Mouse (Mus musculus): Measurements from ENCODE around the gene Tmem231.

Tmem231 gene

DNA sequence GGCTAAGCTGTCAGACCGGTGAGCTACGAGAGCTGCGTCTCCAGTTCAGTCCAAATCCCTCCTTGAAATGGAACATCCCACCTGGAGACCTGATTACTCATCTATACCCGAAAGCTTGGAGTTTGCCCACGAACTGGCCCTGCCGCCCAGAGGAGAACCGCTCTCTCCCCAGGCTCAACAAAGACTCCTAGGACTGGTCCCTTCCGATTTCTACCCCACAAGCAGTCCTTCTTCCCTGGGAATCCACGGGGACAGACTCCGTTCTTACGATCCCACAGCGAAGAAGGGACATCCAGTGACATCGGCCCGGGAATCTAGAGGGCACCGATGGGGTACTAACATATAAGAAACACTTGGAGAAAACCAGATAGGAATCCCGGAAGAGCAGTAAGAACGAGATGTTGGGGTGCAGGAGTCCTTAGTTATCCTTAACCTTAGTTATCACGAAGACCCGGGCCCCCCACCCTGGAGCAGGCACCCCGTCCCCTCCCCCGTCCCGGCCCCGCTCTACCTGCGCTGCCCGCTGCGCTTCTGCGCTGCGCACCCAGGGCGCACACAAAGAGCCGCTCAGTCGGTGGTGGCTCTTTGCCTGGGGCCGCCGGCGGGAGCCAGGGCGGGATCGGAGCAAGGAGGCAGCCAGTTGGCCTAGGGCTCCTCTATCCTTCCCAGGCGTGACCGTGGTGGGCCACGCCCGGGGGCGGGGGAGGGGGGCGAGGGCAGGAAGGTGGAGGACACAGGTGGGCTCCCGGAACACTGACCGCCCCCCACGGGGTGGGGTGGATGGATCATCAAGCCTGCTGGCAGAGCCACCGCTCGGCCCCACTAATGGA, 23.8 kb downstream of the Tmem231 start, which contains the start of gene Chst5:
TSS of gene Chst5 (minus strand) at position 827 of the 830 bp plus-strand sequence.
- DNase-seq (ENCODE audit: low read depth, low spot score), result no peak

DNA sequence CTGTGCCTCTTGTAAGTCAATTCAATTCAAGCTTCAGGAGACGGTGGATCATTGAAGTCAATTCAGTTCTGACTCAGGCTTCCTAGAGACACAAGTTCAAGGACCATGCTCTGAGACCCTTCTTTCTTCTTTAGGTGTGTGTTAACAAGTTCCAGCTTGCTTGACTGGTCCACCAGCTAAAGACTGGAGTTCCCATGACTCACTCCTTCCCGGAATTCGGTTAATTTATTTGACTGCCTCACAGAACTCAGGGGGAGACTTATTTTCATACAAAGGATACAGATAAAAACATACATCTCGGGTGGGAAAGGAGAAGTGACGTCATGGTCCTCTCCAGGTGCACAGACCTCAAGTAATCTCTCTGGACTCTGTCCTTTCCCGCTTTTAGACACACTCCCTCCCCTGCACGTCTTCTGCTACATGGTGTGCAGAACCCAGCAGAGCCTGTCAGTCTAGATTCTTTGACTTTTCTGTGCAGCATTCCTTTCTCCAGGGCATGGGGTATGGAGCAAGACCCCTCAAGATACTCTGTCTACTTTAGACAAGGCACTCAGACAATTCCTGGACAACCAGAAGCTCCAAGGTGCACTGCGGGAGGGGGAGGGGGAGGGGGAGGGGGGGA, 28.1 kb downstream of the Tmem231 start:
- no peak for DNase-seq (ENCODE audit: low read depth, low spot score)

DNA sequence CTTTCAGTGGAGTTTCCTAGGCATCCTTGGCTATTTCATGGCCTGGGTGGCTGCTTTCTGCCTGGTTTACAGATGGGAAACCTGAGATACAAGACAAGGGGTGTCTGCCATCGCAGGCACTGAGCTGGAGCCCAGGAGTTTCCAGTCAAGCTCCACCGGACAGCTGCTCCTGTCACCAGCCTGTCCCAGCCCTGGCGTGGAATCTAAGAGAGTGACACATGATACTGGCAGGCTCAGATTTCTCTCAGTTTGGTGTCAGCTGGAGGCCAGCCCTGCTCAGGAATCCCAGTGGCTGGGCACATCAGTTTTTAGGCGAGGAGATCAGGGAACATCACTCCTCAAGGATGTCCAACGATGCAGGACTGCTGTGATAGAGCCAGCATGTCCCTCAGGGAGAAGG, 31.6 kb downstream of the Tmem231 start:
- DNase-seq (ENCODE audit: low read depth, low spot score), result no peak

DNA sequence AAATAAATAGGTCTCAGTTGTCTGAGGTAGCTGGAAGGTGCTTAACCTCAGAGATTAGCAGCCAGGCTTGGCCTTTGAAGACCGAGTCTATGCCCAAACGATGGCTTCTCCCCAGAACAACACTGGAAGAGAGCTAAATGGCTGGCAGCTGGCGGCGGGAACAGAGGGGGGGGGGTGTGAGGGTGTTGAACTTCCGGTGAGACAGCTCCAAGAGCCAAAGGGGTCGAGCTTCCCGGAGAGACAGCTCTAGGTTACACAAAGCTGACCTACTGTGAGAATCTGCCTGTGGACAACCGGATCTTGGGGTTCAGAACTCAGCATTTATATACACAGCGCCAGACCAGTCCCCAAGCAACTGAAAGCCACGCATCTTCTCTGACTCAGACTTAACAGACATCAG, 35.1 kb downstream of the Tmem231 start:
- DNase-seq (ENCODE audit: low read depth, low spot score), result no peak

DNA sequence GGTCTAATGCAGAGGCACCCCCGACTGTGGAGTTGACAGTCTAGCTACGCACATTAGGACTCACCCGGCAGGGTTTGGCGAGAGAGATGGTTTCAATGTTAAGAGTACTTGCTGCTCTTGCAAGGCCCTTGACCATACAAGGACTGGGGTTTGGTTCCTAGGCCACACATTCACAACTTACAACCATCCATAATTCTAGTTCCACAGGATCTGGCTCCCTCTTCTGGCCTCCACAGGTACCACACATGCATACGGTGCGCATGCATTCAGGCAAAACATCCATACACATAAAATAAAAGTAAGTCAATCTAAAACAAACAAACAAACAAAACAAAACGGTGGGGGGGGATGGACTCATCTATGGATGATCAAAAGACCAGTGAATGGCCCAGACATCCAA, 38.7 kb downstream of the Tmem231 start:
- no peak for DNase-seq (ENCODE audit: low read depth, low spot score)

DNA sequence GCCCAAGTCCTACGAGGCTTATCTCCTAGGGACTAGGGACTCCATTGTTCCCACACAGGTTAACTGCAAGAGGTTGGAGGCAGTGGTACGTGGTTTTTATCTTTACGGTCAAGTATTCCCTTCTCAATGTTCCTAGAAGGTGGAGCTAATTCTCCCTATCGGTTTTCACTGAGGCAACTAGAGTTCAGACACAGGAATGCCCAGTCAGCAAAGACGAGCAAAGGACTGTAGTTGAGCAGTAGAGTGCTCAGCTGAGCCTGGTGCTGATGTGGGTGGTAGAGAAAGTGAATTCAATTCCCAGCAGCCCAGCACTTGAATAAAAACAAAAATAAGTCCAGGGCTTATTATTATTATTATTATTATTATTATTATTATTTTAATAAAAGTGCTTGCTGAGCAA, 41.1 kb downstream of the Tmem231 start:
- no peak for DNase-seq (ENCODE audit: low read depth, low spot score)

DNA sequence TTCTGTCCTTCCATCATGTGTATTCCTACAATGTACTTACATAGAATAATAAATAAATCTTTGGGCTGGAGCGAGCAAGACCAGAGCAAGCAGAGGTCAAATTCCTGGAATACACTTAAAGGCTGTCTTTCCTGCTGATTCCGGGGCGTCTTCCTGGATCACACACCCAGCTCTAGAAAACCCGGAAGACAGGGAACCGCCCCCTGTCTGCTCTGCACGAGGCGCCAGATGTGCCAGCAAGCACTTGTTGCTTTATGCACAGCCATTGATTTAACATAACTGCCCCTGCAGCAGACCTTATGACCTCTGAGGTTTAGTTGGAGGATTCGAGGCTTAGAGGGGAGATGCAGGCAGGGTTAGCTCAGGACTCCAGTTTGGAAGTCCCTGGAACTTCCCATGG, 41.7 kb downstream of the Tmem231 start:
- no peak for DNase-seq (ENCODE audit: low read depth, low spot score)

DNA sequence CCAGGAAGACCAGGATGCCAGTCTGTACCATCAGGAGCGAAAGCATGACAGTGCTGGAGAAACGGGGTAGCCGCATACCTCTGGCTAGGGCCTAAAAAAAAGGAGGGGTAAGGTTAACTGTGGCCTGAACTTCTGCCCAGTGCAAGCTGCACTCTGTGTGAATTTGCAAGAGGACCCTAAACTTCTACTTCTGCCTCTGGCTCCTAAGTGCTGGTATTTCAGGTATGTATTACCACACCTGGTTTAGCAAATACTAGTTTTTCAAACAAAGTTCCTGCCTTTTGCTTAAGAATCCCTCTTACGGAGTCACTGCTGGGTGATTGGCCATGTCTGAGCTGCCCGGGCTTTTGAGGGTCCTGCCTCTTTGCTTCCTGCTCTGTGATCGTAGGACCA, 42.8 kb downstream of the Tmem231 start:
- DNase-seq (ENCODE audit: low read depth, low spot score), result no peak

DNA sequence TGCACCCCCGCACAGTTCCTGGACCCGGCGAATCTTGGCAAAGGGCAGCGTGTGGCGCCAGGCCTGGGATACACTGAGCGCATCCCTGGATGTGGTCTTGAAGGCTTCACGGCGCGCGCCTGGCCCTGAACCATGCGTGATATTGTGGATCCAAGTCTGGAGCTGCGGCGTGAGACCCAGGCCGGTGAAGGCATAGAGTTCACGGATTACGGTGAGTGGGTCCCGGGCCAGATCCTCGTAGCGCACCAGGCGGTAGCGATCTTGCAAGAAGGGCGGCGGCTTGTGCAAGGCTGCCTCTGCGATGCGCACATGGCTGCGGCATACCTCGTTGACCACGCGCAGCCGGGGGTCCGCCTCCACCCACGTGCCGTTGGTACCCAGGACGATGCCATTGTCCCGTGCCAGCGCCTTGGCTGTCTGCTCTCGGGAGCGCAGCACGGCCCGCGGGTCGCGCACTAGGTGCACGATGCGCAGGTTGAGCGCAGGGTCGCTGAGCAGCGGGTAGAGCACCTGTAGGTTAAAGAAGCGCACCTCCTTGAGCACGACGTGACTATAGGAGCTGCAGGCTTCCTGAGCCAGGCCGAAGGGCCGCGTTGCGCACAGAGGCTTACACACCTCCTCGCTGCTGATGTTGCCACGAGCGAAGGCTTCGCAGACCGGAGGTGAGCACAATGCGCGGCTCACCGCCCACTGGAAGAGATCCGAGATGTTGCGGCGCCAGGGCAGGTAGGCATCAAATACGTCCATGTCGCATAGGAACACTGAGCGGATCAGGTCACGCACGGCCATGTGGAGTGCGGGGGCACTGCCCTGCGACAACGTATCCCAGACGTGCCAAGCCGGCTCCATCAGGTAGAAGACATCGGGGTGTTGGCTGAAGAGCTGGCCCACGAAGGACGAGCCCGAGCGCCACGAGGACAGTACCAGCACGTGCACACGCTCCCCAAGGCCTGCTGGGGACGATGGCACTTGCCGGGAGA, 43.5 kb downstream of the Tmem231 start:
- DNase-seq (ENCODE audit: low read depth, low spot score), result no peak

DNA sequence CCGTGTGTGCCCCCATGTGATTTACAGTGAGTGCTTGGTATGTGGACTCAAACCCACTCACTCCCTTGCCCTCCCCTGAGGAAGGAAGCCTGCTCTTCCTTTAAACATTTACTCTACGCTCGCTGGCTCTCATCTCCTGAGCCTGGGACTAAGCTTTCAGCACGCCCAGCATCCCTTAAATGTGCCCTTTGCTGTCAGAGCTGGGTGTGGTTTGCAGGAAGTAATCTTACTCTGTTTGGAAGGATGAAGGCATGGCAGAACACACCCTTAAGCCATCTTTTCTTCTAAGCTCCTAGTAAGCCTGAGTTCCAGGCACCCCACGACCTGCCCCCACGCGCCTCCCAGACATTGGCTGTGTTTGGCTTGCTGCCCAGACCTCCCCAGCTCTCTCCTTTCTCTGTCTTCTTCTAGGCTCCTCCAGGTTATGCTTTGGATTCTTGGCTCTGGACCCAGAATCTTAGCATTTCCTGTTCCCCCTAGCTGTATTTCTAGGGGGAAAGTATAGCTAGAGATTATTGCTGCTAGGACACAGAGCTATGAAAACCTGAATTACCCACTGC, 45.5 kb downstream of the Tmem231 start:
- no peak for DNase-seq (ENCODE audit: low read depth, low spot score)

DNA sequence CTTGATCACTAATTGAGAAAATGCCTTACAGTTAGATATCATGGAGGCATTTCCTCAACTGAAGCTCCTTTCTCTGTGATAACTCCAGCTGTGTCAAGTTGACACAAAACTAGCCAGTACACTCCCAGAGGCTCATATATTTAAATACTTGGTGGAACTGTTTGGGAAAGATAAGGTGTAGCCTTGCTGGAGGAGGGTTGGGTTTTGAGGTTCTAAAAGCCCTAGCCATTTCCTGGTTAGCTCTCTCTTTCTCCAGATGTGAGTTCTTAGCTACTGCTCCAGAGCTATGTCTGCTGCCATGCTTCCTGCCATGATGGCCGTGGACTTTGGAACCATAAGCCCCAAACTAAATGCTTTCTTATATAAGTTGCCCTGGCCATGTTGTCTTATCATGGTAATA, 46.2 kb downstream of the Tmem231 start:
- no peak for DNase-seq (ENCODE audit: low read depth, low spot score)

DNA sequence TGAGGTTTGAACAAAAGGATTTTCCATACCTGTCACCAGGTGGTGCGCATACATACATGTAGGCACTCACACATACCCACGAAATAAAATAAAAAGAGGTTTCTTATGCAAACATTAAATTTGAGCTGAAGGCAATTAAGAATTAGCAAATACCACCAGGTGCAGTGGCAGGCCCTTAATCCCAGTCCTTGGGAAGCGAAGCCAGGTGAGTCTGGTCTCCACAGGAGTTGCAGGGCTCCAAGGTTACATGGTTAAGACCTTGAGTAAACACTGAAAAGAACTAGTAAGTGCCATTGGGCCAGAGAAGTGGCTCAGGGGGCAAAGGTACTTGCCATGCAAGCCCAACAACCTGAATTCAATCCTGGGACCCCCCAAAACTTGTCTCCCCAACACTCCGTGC, 50.1 kb downstream of the Tmem231 start:
- no peak for DNase-seq (ENCODE audit: low read depth, low spot score)

DNA sequence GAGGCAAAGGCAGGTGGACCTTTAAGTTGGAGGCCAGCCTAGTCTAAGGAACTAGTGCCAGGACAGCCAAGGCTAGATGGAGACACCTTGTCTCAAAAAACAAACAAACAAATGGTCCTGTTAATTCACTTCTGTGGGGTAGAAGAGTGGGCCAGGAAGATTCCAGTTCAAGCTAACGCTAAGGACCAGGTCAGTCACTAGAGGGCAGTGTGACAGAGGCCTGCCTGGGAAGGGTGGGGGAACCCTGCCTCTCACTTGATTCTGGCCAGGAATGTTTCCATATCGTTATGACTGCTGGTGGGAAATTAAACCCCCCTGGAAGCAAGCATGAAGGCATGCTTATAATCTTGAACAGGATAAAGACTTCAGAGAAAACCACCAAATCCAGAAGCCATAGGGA, 52.1 kb downstream of the Tmem231 start:
- DNase-seq (ENCODE audit: low read depth, low spot score), result peak; percentile 44

DNA sequence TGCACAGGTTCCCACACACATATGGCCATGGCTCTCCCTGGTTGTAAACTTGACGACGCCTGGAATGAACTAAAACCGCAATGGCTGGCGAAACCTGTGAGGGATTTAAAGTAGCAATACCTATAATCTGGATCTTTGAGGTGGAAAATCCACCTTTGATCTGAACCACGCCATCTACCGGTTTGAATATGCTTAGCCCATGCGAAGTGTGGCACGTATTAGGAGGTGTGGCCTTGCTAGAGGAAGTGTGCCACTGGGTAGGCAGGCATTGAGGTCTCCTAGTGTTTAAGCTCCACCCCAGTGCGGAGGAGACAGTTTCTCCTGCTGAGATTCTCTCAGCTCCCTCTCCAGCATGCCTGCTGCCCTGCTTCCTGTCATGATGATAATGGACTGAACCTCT, 56.0 kb downstream of the Tmem231 start:
- no peak for DNase-seq (ENCODE audit: low read depth, low spot score)

DNA sequence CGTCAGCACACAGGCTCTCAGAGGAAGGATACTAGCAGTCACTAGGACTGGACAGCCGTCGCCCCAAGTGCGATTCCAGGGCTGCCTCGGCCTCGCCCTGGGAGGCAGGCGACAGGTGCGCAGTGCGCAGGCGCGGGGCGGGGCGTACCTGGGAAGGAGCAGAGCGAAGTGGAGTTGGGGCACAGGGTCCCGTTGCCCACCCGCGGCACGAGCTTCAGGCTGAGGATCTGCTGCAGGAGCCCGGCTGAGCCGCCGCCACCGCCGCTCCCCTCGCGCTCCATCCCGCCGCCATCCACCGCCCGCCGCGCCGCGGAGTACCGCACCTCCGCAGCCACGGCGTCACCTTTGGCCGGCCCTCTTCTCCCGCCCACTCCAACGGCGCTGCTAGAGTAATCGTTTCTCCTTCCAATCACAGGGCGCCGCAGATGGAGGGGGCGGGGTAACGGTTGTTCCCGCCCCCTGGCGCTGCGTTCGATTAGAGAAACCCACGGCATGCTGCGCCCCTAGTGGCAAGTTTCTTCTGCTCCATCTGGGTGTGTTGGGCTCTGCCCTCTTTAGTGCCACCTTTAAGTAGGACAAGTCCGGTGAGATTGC, 57.2 kb downstream of the Tmem231 start, which contains the start of gene Tmem170:
TSS of gene Tmem170 (minus strand) at position 396 of the 594 bp plus-strand sequence.
- DNase-seq (ENCODE audit: low read depth, low spot score), result peak; percentile 99

DNA sequence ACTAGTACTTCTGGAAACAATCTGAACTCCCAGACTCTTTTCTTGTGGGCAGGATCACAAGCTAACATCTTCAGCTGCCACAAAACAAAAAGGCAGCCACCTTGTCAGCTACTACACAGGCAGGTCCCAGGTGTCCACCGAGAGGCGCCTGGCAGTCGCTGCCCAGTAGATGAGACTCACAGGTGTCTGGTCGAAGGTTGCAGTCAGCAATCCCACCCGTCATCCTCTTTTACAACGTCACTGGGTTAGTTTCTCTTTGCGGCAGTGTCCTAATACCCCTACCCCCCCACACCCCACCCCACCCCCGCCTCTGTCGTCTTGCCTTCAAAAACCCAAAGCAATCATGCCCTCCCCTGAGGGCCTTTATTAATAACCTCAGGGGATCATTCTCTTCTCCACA, 57.9 kb downstream of the Tmem231 start:
- DNase-seq (ENCODE audit: low read depth, low spot score), result no peak

DNA sequence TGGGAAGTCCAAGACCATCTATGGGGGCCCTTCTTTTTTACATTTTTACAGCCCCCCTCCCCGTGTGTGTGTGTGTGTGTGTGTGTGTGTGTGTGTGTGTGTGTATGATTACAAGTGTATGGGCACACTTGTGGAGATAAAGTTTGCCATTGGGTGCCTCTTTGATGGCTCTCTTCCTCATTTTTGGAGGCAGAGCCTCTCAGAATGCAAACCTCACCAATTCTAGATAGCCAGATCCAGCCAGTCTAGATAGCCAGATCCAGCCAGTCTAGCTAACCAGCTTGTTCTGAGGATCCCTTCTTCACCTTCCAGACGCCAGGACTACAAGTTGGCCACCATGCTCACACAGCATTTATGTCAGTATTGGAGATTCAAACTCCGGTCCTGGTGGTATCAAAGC, 62.4 kb downstream of the Tmem231 start:
- DNase-seq (ENCODE audit: low read depth, low spot score), result no peak

DNA sequence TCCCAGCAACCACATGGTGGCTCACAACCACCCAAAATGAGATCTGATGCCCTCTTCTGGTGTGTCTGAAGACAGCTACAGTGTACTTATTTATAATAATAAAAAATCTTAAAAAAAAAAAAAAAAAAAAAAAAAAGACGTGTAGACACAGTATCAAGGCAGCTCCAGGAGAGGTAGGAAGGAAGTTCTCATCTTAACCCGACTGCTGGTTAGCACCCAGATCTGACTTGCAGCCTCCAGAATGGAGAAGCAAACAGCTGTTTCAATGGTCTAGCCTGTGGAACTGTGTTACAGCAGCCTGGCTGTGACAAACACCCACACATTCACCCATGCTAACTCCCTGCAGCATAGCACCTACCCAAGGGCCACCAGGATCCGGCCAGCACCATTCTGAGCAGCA, 63.3 kb downstream of the Tmem231 start:
- no peak for DNase-seq (ENCODE audit: low read depth, low spot score)

DNA sequence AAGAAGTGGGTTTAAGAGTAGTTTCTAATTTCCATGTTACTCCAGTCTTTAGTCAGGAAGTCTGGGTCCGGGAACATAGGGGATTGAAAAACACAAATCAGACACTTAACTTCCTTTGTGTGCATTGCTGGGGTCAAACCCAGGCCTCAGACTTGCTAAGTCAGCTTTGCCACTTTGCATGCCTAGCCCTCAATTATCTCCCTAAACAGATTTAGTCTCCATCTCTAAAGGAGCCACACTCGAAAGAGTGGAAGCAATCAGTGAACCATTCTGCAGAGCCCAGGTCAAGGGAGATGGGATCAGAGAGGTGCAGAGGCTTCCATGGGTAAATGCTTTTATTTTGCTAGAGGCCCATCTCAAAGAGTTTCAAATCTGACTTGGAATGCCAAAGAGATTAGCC, 65.0 kb downstream of the Tmem231 start:
- no peak for DNase-seq (ENCODE audit: low read depth, low spot score)

DNA sequence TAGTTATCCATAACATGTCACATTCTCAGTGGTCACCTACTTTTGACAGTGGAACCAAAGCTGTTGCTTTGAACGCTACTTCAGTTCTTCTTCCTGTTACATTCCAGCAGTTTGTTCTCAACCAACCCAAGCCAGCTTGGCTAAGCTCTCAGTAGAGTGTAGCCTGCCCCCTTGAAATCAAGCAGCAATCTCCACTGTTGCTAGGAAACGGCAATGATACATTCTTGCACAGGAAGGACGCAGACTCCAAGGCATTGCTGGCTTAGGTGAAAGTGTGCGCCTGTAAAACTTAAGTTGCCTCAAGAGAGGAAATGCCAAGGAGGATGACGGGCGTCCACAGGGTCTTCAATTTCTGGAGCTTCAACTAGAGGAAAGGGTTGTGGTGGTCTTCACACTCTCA, 67.8 kb downstream of the Tmem231 start:
- no peak for DNase-seq (ENCODE audit: low read depth, low spot score)

DNA sequence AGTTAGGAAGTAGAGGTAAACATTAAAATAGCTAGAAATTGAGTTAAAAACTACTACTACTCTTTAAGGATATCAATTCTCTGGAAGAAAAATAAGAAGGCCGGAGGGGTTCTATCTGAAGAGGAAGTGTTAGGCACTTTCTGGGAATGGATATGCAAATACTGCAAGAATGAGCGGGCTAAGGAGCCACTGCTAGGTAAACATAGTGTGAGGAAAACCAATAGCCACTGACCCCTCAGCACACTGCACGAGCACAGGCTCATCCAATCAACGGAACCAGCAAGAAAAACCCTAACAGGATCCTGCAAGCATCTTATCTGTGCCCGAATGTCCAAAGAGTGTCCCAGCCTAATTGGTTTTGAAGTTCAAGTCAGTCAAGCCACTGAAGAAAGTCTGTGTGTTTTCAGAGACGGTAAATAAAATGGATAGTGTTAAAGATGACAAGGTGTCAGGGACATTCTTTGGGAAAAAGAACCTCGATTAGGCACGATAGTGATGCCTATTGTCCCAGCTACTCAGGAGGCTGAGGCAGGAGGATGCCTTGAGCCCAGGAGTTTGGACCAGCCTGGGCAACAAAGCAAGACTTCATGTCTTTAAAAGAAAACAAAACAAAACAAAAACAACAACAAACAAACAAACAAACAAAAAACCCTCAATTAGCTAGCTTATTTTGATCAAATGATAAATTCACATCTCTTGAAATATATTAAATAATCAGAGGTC, 68.4 kb downstream of the Tmem231 start:
- no peak for DNase-seq (ENCODE audit: low read depth, low spot score)

Data from retina, postnatal 7 days (tissue).